Mouse (Mus musculus) liver (tissue): ENCODE measurements at regions not wholly inside any gene's neighbourhood (a gene's known extent, or its start where the extent isn't known, plus 50 kb on each side); places are given as distances from the start of the nearest gene placed in this dataset.

Source experiments
- DNase-seq: peaks from one replicate; pipeline ENCODE4 v3.0.0-alpha.2; 2020; ENCODE audit warnings: mixed read lengths

GRCm38 (mm10) chr2:101206637-101207036 is 417.9 kb upstream of the Rag2 start:
- DNase-seq: no peak

- no peak for DNase-seq
Measured at GRCm38 (mm10) chr2:101209136-101209535, 415.4 kb upstream of the Rag2 start.

GRCm38 (mm10) chr2:101220759-101221158 is 403.8 kb upstream of the Rag2 start:
- DNase-seq: no peak

GRCm38 (mm10) chr2:101242983-101243382 is 381.5 kb upstream of the Rag2 start:
- DNase-seq: no peak

GRCm38 (mm10) chr2:101247133-101247532 is 377.4 kb upstream of the Rag2 start:
- no peak for DNase-seq

- DNase-seq: no peak
Measured at GRCm38 (mm10) chr2:101252228-101252627, 372.3 kb upstream of the Rag2 start.

- DNase-seq: no peak
Measured at GRCm38 (mm10) chr2:101256464-101256863, 368.1 kb upstream of the Rag2 start.

- DNase-seq: peak; percentile 9
Measured at GRCm38 (mm10) chr2:101263934-101264333, 360.6 kb upstream of the Rag2 start.

GRCm38 (mm10) chr2:101266685-101267374 is 357.7 kb upstream of the Rag2 start:
- no peak for DNase-seq

- DNase-seq: no peak
Measured at GRCm38 (mm10) chr2:101274045-101274664, 350.4 kb upstream of the Rag2 start.

GRCm38 (mm10) chr2:101284886-101285285 is 339.6 kb upstream of the Rag2 start:
- DNase-seq: no peak

- DNase-seq: no peak
Measured at GRCm38 (mm10) chr2:101288119-101288518, 336.4 kb upstream of the Rag2 start.

- DNase-seq: peak; percentile 32
Measured at GRCm38 (mm10) chr2:101289168-101289567, 335.4 kb upstream of the Rag2 start.

GRCm38 (mm10) chr2:101290738-101291137 is 333.8 kb upstream of the Rag2 start:
- DNase-seq: no peak

- no peak for DNase-seq
Measured at GRCm38 (mm10) chr2:101295678-101296368, 328.7 kb upstream of the Rag2 start.

- DNase-seq: no peak
Measured at GRCm38 (mm10) chr2:101296369-101296682, 328.2 kb upstream of the Rag2 start.

- DNase-seq: no peak
Measured at GRCm38 (mm10) chr2:101296778-101297177, 327.7 kb upstream of the Rag2 start.

GRCm38 (mm10) chr2:101299126-101299525 is 325.4 kb upstream of the Rag2 start:
- no peak for DNase-seq

- DNase-seq: no peak
Measured at GRCm38 (mm10) chr2:101300106-101300505, 324.4 kb upstream of the Rag2 start.

- DNase-seq: no peak
Measured at GRCm38 (mm10) chr2:101321286-101321914, 303.1 kb upstream of the Rag2 start.

GRCm38 (mm10) chr2:101356709-101357108 is 267.8 kb upstream of the Rag2 start:
- no peak for DNase-seq

GRCm38 (mm10) chr2:101364256-101364655 is 260.3 kb upstream of the Rag2 start:
- DNase-seq: no peak

- no peak for DNase-seq
Measured at GRCm38 (mm10) chr2:101368278-101368677, 256.2 kb upstream of the Rag2 start.
